Mouse (Mus musculus): ENCODE data around the gene Gm12169.

- no peak for TF ChIP-seq CTCF (IDR thresholded peaks at IDR 0.05; ENCODE audit: control insufficient read depth, insufficient read depth, insufficient replicate concordance, low read depth, low read length)
- TF ChIP-seq POLR2A (IDR thresholded peaks at IDR 0.05; ENCODE audit: control insufficient read depth, low read depth, low read length): no peak
These were observed 43.5 kb upstream of the Gm12169 start for GRCm38 (mm10) chr11:46480517-46480916.

Data from testis, adult 2 months (tissue).